Mouse (Mus musculus) T-helper 2 cell (primary cell): ENCODE data around the gene Helz2.
"Not testable (repeated sequence)": the region's sequence is repeated elsewhere in the genome, so short reads cannot be mapped to it uniquely, and the experiment has no call there.

Source experiments
- in situ Hi-C: fragments of 300-600 bp; cut with MboI, MseI; formaldehyde crosslinking; loops from one replicate; pipeline ENCODE4 v1.15.1; 2025; ENCODE audit warnings: high pct_unique_total_duplicates

The Helz2 gene

GRCm38 (mm10) chr2:181196628-181197300, 45.1 kb downstream of the Helz2 start:
- in situ Hi-C loops = no loop called here

GRCm38 (mm10) chr2:181193044-181193443, 48.8 kb downstream of the Helz2 start:
- in situ Hi-C loops = no loop called here

GRCm38 (mm10) chr2:181191936-181192335, 49.9 kb downstream of the Helz2 start:
- in situ Hi-C loops = no loop called here

GRCm38 (mm10) chr2:181191385-181191784, 50.4 kb downstream of the Helz2 start:
- in situ Hi-C loops = not testable (repeated sequence)

- in situ Hi-C loops = loop anchor here (5.0 kb wide), 1 partner anchor 78 kb away; no protein-coding TSS in a partner anchor
Observed at GRCm38 (mm10) chr2:181189321-181189720, 52.5 kb downstream of the Helz2 start.

GRCm38 (mm10) chr2:181188681-181189080, 53.1 kb downstream of the Helz2 start:
- in situ Hi-C loops = loop anchor here (5.0 kb wide), 1 partner anchor 79 kb away; no protein-coding TSS in a partner anchor

- in situ Hi-C loops = loop anchor here (5.0 kb wide), 1 partner anchor 80 kb away; no protein-coding TSS in a partner anchor
Observed at GRCm38 (mm10) chr2:181187121-181188000, 54.5 kb downstream of the Helz2 start, which contains the start of gene Ppdpf. Ppdpf (plus strand) TSS chr2:181187247.

- in situ Hi-C loops = loop anchor here (5.0 kb wide), 1 partner anchor 81 kb away; no protein-coding TSS in a partner anchor
Observed at GRCm38 (mm10) chr2:181186635-181187034, 55.2 kb downstream of the Helz2 start.

- in situ Hi-C loops = no loop called here
Observed at GRCm38 (mm10) chr2:181180898-181181297, 60.9 kb downstream of the Helz2 start.

GRCm38 (mm10) chr2:181178471-181178870, 63.4 kb downstream of the Helz2 start:
- in situ Hi-C loops = no loop called here

- in situ Hi-C loops = no loop called here
Observed at GRCm38 (mm10) chr2:181178015-181178414, 63.8 kb downstream of the Helz2 start.
